Mouse (Mus musculus): ENCODE data around the gene Gm45713. TPM values are rescaled to one million over a fixed set of nuclear protein-coding genes. Genes with fewer than 3 reads are reported as not detected.
"Not testable (repeated sequence)": the region's sequence is repeated elsewhere in the genome, so short reads cannot be mapped to it uniquely, and the experiment has no call there.

The Gm45713 gene
- polyA plus RNA-seq, 1 experiment from 2014 or later, result 0.72 TPM

DNA sequence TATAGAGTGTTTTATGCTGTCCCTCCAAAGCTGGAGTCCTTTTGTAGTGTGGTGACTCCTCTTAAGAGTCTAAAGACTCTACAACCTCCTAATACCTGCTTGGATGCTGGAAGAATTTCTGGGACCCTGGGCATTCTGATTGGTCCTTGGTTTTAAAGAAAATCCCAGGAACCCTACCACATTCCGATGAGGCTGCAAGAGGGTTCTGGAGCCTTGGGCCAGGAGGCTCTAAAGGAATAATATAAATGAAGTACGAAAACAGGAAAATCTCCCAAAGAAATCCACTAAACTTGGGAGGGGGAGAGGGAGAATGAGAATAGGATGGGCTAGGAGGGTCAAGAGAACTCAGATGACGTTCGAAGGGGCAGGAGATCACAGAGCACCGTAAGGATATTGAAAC, 17.6 kb upstream of the Gm45713 start:
- Histone ChIP-seq H3K36me3 (ENCODE audit: control insufficient read depth, insufficient read depth, low read length) (peaks cover 13% of the 10 kb centered on the region), H3K4me1 (replicated peaks; ENCODE audit: control insufficient read depth, insufficient read depth, low read length) (peaks cover 11% of the 10 kb centered on the region; the same call in 1 of the 2 replicates), H3K4me3 (ENCODE audit: low read depth, low read length) (peak overlapping the region; percentile 75), H3K9ac (ENCODE audit: low read length) (peak overlapping the region; percentile 90), H3K9me3 (ENCODE audit: control insufficient read depth, low read length) (no peaks in the 10 kb centered on the region), H3K27me3 (replicated peaks; ENCODE audit: control insufficient read depth, insufficient read depth, low read length) (no peaks in the 10 kb centered on the region), H3K27ac (ENCODE audit: low read depth) (peak overlapping the region; percentile 96), H3K4me2 (ENCODE audit: low read length) (peak overlapping the region; percentile 70)
- 2% methylated on average over 5 of the region's 5 CpGs for WGBS
- DNase-seq (ENCODE audit: low spot score) (no peak), ATAC-seq (replicated peaks; ENCODE audit: low FRiP score, low TSS enrichment, low read depth) (no peak)

DNA sequence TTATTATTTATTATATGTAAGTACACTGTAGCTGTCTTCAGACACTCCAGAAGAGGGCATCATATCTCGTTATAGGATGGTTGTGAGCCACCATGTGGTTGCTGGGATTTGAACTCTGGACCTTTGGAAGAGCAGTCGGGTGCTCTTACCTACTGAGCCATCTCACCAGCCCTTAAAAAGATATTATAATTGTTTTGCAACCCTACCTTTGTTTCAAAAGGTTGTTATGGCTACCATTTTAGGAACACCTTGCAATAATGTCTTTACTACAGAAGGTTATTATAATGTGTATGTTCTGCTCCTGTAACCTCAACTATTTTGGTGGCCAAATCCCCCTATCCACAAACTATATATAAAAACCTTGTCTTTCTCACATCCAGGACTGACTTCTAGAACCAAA, 17.0 kb upstream of the Gm45713 start:
- not testable (repeated sequence) for H3K27ac ChIP-seq (ENCODE audit: low read depth); H3K9me3 ChIP-seq (ENCODE audit: control insufficient read depth, low read length); DNase-seq (ENCODE audit: low spot score); H3K27me3 ChIP-seq (replicated peaks; ENCODE audit: control insufficient read depth, insufficient read depth, low read length); ATAC-seq (replicated peaks; ENCODE audit: low FRiP score, low TSS enrichment, low read depth); H3K9ac ChIP-seq (ENCODE audit: low read length)
- H3K36me3 ChIP-seq (ENCODE audit: control insufficient read depth, insufficient read depth, low read length), result peaks cover 16% of the 10 kb centered on the region; the same call in 1 of the 2 replicates
- H3K4me3 ChIP-seq (ENCODE audit: low read depth, low read length), result peak overlapping the region; percentile 75; the same call in 1 of the 2 replicates
- 92% methylated on average over 2 of the region's 2 CpGs for WGBS
- H3K4me1 ChIP-seq (replicated peaks; ENCODE audit: control insufficient read depth, insufficient read depth, low read length), result peaks cover 11% of the 10 kb centered on the region; the same call in 1 of the 2 replicates
- H3K4me2 ChIP-seq (ENCODE audit: low read length), result peak overlapping the region; percentile 70

DNA sequence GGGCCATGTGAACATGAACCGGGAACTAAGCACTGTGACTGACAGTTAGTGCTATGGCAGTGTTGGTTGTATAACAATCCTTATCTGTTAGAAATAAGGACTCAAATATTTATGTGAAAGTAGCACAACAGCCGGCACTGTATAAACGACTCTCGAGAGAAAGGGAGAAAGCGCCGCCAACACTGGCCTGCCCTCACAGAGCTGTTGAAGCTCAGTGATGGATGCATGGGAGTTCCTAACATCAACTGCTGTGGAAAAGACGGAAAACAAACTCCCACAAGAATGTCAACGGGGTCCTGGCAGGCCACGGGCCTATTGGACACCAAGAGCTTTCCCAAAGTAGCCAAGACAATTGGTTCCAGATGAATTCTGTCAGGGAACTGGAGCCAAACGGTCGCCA, 15.3 kb upstream of the Gm45713 start:
- ATAC-seq (replicated peaks; ENCODE audit: low FRiP score, low TSS enrichment, low read depth) (no peak), DNase-seq (ENCODE audit: low spot score) (no peak)
- WGBS, result 34% methylated on average over 11 of the region's 11 CpGs
- peak overlapping the region; percentile 79 for H3K27ac ChIP-seq (ENCODE audit: low read depth)
- H3K4me2 ChIP-seq (ENCODE audit: low read length), result no peak overlapping the region
- H3K9me3 ChIP-seq (ENCODE audit: control insufficient read depth, low read length), result no peaks in the 10 kb centered on the region
- H3K4me1 ChIP-seq (replicated peaks; ENCODE audit: control insufficient read depth, insufficient read depth, low read length), result peaks cover 11% of the 10 kb centered on the region; the same call in 1 of the 2 replicates
- H3K9ac ChIP-seq (ENCODE audit: low read length), result no peak overlapping the region
- H3K4me3 ChIP-seq (ENCODE audit: low read depth, low read length), result no peak overlapping the region
- H3K27me3 ChIP-seq (replicated peaks; ENCODE audit: control insufficient read depth, insufficient read depth, low read length), result no peaks in the 10 kb centered on the region
- peaks cover 21% of the 10 kb centered on the region for H3K36me3 ChIP-seq (ENCODE audit: control insufficient read depth, insufficient read depth, low read length)

DNA sequence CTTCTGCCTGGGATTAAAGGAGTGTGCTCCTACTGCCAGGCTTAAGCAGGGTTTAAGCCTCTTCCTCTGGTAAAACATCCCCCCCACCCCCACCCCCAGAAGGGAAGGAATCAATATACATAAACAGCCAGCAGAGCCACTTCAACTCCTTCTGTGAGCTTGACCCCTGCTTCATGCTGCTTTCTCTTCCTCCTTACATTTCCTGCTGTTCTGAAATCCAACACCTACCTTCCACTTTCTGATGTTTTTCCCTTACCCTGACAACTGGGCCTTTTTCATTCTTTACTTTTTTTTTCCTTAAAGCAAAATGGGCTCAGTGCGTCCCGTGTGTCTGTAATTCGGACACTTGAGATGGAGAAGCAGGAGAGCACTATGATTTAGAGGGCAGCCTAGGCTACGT, 14.3 kb upstream of the Gm45713 start:
- no peak for DNase-seq (ENCODE audit: low spot score)
- H3K4me2 ChIP-seq (ENCODE audit: low read length), result no peak overlapping the region
- peaks cover 9% of the 10 kb centered on the region; the same call in 1 of the 2 replicates for H3K4me1 ChIP-seq (replicated peaks; ENCODE audit: control insufficient read depth, insufficient read depth, low read length)

DNA sequence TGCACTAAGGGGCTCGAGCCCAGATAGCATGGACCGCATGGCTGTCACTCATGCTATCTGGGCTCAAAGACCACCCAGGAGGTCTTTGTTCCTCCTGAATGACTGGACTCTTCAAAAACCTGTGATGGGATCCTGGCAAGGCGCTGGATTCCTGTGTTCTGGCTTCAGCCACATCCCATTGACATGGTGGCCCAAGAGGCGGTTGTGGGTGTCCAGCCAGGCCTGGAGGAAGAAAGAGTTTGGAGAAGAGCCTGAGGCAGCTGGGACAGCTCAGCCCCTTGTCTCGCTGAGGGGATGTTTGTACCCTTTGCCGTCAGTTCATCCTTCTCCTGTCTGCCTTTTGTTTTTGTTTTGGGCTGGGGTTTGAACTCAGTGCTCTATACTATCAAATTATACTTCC, 13.5 kb upstream of the Gm45713 start:
- Histone ChIP-seq H3K27ac (ENCODE audit: low read depth) (peak overlapping the region; percentile 79; the same call in 1 of the 2 replicates), H3K4me3 (ENCODE audit: low read depth, low read length) (no peak overlapping the region), H3K9ac (ENCODE audit: low read length) (no peak overlapping the region), H3K27me3 (replicated peaks; ENCODE audit: control insufficient read depth, insufficient read depth, low read length) (no peaks in the 10 kb centered on the region), H3K4me1 (replicated peaks; ENCODE audit: control insufficient read depth, insufficient read depth, low read length) (peaks cover 3% of the 10 kb centered on the region; the same call in 1 of the 2 replicates), H3K4me2 (ENCODE audit: low read length) (no peak overlapping the region), H3K36me3 (ENCODE audit: control insufficient read depth, insufficient read depth, low read length) (peaks cover 38% of the 10 kb centered on the region), H3K9me3 (ENCODE audit: control insufficient read depth, low read length) (no peaks in the 10 kb centered on the region)
- no peak for ATAC-seq (replicated peaks; ENCODE audit: low FRiP score, low TSS enrichment, low read depth)
- 64% methylated on average over 6 of the region's 6 CpGs for WGBS
- DNase-seq (ENCODE audit: low spot score), result no peak

More for the DNA sequence above, 14.3 kb upstream of the Gm45713 start:
- Histone ChIP-seq H3K27ac (ENCODE audit: low read depth) (peak overlapping the region; percentile 79), H3K27me3 (replicated peaks; ENCODE audit: control insufficient read depth, insufficient read depth, low read length) (no peaks in the 10 kb centered on the region), H3K9ac (ENCODE audit: low read length) (no peak overlapping the region), H3K4me3 (ENCODE audit: low read depth, low read length) (no peak overlapping the region), H3K9me3 (ENCODE audit: control insufficient read depth, low read length) (no peaks in the 10 kb centered on the region), H3K36me3 (ENCODE audit: control insufficient read depth, insufficient read depth, low read length) (peaks cover 31% of the 10 kb centered on the region)
- ATAC-seq (replicated peaks; ENCODE audit: low FRiP score, low TSS enrichment, low read depth), result no peak
- WGBS, result 52% methylated on average over 4 of the region's 4 CpGs

DNA sequence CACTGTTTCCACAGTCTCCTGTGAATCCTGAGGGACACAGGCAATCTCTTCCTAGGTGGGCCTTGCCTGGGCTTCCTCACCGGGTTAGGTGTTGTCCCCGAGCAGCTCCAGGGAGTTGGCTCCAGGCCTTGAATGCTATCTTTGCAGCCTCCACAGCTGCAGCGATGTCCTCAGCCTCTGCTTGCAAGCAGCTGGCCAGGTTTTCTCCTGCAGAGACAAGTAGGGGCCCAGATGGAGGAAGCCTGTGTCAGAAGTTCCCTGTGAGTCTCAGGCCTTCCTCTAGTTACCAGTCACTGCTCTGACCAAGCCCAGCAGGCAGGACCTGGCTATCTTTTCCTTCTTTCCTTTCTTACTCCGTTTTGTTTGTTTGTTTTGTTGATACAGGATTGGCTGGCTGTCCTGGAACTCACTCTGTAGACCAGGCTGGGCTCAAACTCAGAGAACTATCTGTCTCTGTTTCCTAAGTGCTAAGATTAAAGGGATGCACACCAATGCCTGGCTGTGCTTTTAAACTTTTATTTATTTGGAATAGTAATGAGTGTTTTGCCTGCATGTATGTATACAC, 12.6 kb upstream of the Gm45713 start:
- no peaks in the 10 kb centered on the region for H3K9me3 ChIP-seq (ENCODE audit: control insufficient read depth, low read length)
- DNase-seq (ENCODE audit: low spot score) (no peak), ATAC-seq (replicated peaks; ENCODE audit: low FRiP score, low TSS enrichment, low read depth) (no peak)
- peaks cover 3% of the 10 kb centered on the region; the same call in 1 of the 2 replicates for H3K4me1 ChIP-seq (replicated peaks; ENCODE audit: control insufficient read depth, insufficient read depth, low read length)
- no peak overlapping the region for H3K9ac ChIP-seq (ENCODE audit: low read length)
- H3K27me3 ChIP-seq (replicated peaks; ENCODE audit: control insufficient read depth, insufficient read depth, low read length), result no peaks in the 10 kb centered on the region
- H3K4me3 ChIP-seq (ENCODE audit: low read depth, low read length), result no peak overlapping the region
- peaks cover 48% of the 10 kb centered on the region for H3K36me3 ChIP-seq (ENCODE audit: control insufficient read depth, insufficient read depth, low read length)
- 49% methylated on average over 4 of the region's 4 CpGs for WGBS
- H3K27ac ChIP-seq (ENCODE audit: low read depth), result peak overlapping the region; percentile 25; the same call in 1 of the 2 replicates
- H3K4me2 ChIP-seq (ENCODE audit: low read length), result no peak overlapping the region

DNA sequence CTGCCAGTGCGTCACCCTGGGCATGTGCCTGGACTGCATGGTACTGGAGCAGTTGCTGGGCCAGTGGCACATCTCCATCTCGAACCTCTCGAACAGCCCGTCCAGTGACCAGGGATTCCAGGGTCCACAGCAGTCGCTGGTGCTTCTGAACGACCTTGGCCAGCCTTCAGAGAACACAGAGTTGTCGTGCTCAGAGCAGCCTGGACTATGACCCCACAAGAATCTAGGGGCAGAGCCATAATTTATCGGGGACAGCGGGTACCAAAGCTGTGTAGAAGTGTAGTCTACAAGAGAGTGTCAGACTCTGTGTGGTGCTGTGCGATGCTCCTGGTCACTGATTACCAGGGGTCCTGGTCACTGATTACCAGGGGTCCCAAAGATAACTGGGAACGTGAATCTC, 11.9 kb upstream of the Gm45713 start:
- Histone ChIP-seq H3K36me3 (ENCODE audit: control insufficient read depth, insufficient read depth, low read length) (peaks cover 53% of the 10 kb centered on the region), H3K4me3 (ENCODE audit: low read depth, low read length) (no peak overlapping the region), H3K4me2 (ENCODE audit: low read length) (no peak overlapping the region), H3K27ac (ENCODE audit: low read depth) (no peak overlapping the region), H3K9ac (ENCODE audit: low read length) (no peak overlapping the region), H3K4me1 (replicated peaks; ENCODE audit: control insufficient read depth, insufficient read depth, low read length) (peaks cover 3% of the 10 kb centered on the region; the same call in 1 of the 2 replicates), H3K9me3 (ENCODE audit: control insufficient read depth, low read length) (no peaks in the 10 kb centered on the region), H3K27me3 (replicated peaks; ENCODE audit: control insufficient read depth, insufficient read depth, low read length) (no peaks in the 10 kb centered on the region)
- DNase-seq (ENCODE audit: low spot score) (no peak), ATAC-seq (replicated peaks; ENCODE audit: low FRiP score, low TSS enrichment, low read depth) (no peak)
- WGBS, result 76% methylated on average over 11 of the region's 11 CpGs

DNA sequence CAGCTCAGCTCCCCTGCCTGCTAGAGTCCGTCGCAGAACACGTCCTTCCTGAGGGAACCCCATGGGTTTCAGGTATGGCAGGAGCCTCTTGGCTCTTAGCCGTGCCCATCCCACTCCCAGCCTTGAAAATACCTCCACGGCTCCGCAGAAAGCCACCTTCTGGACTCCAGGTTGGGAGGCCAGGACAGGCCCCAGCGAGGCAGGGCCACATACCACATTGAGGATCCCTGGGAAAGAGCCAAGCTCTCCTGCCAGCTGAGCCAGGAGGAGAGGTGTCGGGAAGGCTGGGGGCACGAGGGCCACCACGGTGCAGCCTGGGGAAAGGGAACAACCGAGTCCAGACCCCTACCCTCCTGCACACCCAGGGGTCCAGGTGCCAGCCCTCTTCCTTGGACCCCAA, 11.2 kb upstream of the Gm45713 start:
- Histone ChIP-seq H3K36me3 (ENCODE audit: control insufficient read depth, insufficient read depth, low read length) (peaks cover 53% of the 10 kb centered on the region), H3K4me1 (replicated peaks; ENCODE audit: control insufficient read depth, insufficient read depth, low read length) (peaks cover 3% of the 10 kb centered on the region; the same call in 1 of the 2 replicates), H3K9me3 (ENCODE audit: control insufficient read depth, low read length) (no peaks in the 10 kb centered on the region), H3K4me2 (ENCODE audit: low read length) (no peak overlapping the region), H3K27me3 (replicated peaks; ENCODE audit: control insufficient read depth, insufficient read depth, low read length) (no peaks in the 10 kb centered on the region), H3K4me3 (ENCODE audit: low read depth, low read length) (no peak overlapping the region), H3K27ac (ENCODE audit: low read depth) (no peak overlapping the region), H3K9ac (ENCODE audit: low read length) (no peak overlapping the region)
- no peak for DNase-seq (ENCODE audit: low spot score)
- ATAC-seq (replicated peaks; ENCODE audit: low FRiP score, low TSS enrichment, low read depth), result no peak
- 95% methylated on average over 11 of the region's 11 CpGs for WGBS

DNA sequence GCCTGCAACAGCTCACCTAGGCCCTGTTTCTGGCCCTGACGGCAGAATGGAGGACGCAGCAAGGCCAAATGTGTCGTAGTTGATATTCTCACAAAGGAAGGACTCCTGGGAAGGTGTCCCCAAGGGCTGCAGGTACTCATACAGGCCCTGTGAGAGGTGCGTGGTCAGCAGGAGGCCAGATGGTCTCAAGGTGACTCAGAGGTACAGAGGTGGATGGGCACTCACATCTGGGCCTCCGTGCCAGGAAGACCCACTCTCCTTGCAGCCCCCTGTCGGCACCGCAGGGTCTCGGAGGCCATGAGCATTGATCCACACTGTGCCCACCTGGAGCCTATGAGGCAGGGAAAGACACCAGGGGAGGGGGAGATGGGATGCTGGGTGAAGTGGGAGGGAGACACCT, 9.4 kb upstream of the Gm45713 start:
- no peaks in the 10 kb centered on the region for H3K9me3 ChIP-seq (ENCODE audit: control insufficient read depth, low read length)
- ATAC-seq (replicated peaks; ENCODE audit: low FRiP score, low TSS enrichment, low read depth), result no peak
- DNase-seq (ENCODE audit: low spot score), result no peak
- no peak overlapping the region for H3K4me3 ChIP-seq (ENCODE audit: low read depth, low read length)
- 88% methylated on average over 8 of the region's 8 CpGs for WGBS
- no peaks in the 10 kb centered on the region for H3K4me1 ChIP-seq (replicated peaks; ENCODE audit: control insufficient read depth, insufficient read depth, low read length)
- peaks cover 63% of the 10 kb centered on the region for H3K36me3 ChIP-seq (ENCODE audit: control insufficient read depth, insufficient read depth, low read length)
- H3K27ac ChIP-seq (ENCODE audit: low read depth), result no peak overlapping the region
- H3K27me3 ChIP-seq (replicated peaks; ENCODE audit: control insufficient read depth, insufficient read depth, low read length), result no peaks in the 10 kb centered on the region
- no peak overlapping the region for H3K4me2 ChIP-seq (ENCODE audit: low read length)
- H3K9ac ChIP-seq (ENCODE audit: low read length), result no peak overlapping the region

Data from intestine, embryonic 14.5 days (tissue).